Mouse (Mus musculus): ENCODE results near the gene Tmem39b. TPM values are rescaled to one million over a fixed set of nuclear protein-coding genes. Genes with fewer than 3 reads are reported as not detected.

Gene Tmem39b
- polyA plus RNA-seq, 1 experiment from 2014 or later = 4.6 TPM

DNA sequence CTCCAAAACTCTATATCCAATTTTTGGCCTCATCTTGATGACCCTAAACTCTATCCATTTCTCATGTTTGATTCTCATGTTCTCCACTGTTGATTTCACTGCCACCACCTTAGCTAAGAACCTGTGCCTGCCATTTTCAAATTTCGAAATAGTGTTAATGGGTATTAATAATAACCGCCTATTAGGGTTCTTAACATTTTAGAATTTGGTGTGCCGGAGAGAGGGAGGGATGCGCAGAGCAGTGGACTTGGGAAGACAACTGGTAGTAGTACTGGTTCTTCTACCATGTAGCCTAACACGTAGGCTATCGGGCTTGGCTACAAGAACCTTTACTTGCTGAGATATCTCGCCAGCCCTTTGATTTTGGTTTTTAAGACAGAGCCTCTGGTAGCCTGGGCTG, 553 bp upstream of the Tmem39b start:
- ATAC-seq = no peak
- Histone ChIP-seq H3K9ac (ENCODE audit: low read depth, low read length) (peak overlapping the region; percentile 64), H3K27me3 (replicated peaks; ENCODE audit: control insufficient read depth, insufficient read depth, low read length) (no peaks in the 10 kb centered on the region), H3K27ac (ENCODE audit: low read depth, low read length) (peak overlapping the region; percentile 68; the same call in 1 of the 2 replicates), H3K4me2 (replicated peaks; ENCODE audit: low read depth) (peak overlapping the region; percentile 87), H3K4me1 (replicated peaks; ENCODE audit: control insufficient read depth, insufficient read depth, low read length) (peaks cover 3% of the 10 kb centered on the region; the same call in 1 of the 2 replicates), H3K4me3 (ENCODE audit: low read depth, low read length) (peak overlapping the region; percentile 65), H3K9me3 (ENCODE audit: control insufficient read depth) (no peaks in the 10 kb centered on the region), H3K36me3 (ENCODE audit: control insufficient read depth, insufficient read depth) (peaks cover 10% of the 10 kb centered on the region; the same call in 1 of the 2 replicates)
- no peak for TF ChIP-seq CTCF (IDR thresholded peaks at IDR 0.05; ENCODE audit: low read depth)
- 81% methylated on average over 7 of the region's 7 CpGs for WGBS

DNA sequence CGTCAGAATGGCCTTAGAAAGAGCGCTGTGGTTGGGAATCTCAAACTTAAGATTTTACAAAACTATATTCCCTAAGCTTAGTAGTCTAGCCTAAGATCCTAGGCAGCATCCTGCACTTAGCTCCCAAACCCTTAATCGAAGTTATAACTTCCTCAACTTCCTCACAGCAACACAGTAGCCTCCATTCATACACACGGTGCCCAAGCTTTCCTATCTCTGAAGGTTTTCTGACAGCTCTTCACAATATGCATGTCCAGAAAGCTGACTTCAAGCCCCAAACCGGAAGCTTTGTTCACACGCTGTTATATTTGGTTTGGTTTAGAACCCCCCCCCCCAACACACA, 852 bp downstream of the Tmem39b start:
- peak overlapping the region; percentile 64 for H3K9ac ChIP-seq (ENCODE audit: low read depth, low read length)
- 18% methylated on average over 6 of the region's 6 CpGs for WGBS
- H3K27ac ChIP-seq (ENCODE audit: low read depth, low read length) = peak overlapping the region; percentile 68; the same call in 1 of the 2 replicates
- peak overlapping the region; percentile 65 for H3K4me3 ChIP-seq (ENCODE audit: low read depth, low read length)
- H3K27me3 ChIP-seq (replicated peaks; ENCODE audit: control insufficient read depth, insufficient read depth, low read length) = no peaks in the 10 kb centered on the region
- no peak for ATAC-seq
- peaks cover 23% of the 10 kb centered on the region for H3K36me3 ChIP-seq (ENCODE audit: control insufficient read depth, insufficient read depth)
- H3K9me3 ChIP-seq (ENCODE audit: control insufficient read depth) = no peaks in the 10 kb centered on the region
- H3K4me2 ChIP-seq (replicated peaks; ENCODE audit: low read depth) = peak overlapping the region; percentile 87
- TF ChIP-seq CTCF (IDR thresholded peaks at IDR 0.05; ENCODE audit: low read depth) = no peak
- peaks cover 3% of the 10 kb centered on the region; the same call in 1 of the 2 replicates for H3K4me1 ChIP-seq (replicated peaks; ENCODE audit: control insufficient read depth, insufficient read depth, low read length)

GRCm38 (mm10) chr4:129684531-129684930, 12.1 kb downstream of the Tmem39b start:
- Histone ChIP-seq H3K36me3 (ENCODE audit: control insufficient read depth, insufficient read depth) (peaks cover 68% of the 10 kb centered on the region), H3K4me1 (replicated peaks; ENCODE audit: control insufficient read depth, insufficient read depth, low read length) (no peaks in the 10 kb centered on the region), H3K9ac (ENCODE audit: low read depth, low read length) (no peak overlapping the region), H3K9me3 (ENCODE audit: control insufficient read depth) (no peaks in the 10 kb centered on the region), H3K4me3 (ENCODE audit: low read depth, low read length) (no peak overlapping the region), H3K4me2 (replicated peaks; ENCODE audit: low read depth) (no peak overlapping the region), H3K27ac (ENCODE audit: low read depth, low read length) (no peak overlapping the region), H3K27me3 (replicated peaks; ENCODE audit: control insufficient read depth, insufficient read depth, low read length) (no peaks in the 10 kb centered on the region)
- no peak for ATAC-seq
- WGBS = 96% methylated on average over 6 of the region's 6 CpGs
- no peak for TF ChIP-seq CTCF (IDR thresholded peaks at IDR 0.05; ENCODE audit: low read depth)

- Histone ChIP-seq H3K9me3 (ENCODE audit: control insufficient read depth) (no peaks in the 10 kb centered on the region), H3K9ac (ENCODE audit: low read depth, low read length) (no peak overlapping the region), H3K4me1 (replicated peaks; ENCODE audit: control insufficient read depth, insufficient read depth, low read length) (no peaks in the 10 kb centered on the region), H3K36me3 (ENCODE audit: control insufficient read depth, insufficient read depth) (peaks cover 66% of the 10 kb centered on the region), H3K27ac (ENCODE audit: low read depth, low read length) (no peak overlapping the region), H3K4me2 (replicated peaks; ENCODE audit: low read depth) (no peak overlapping the region), H3K27me3 (replicated peaks; ENCODE audit: control insufficient read depth, insufficient read depth, low read length) (no peaks in the 10 kb centered on the region), H3K4me3 (ENCODE audit: low read depth, low read length) (no peak overlapping the region)
- ATAC-seq = no peak
- no peak for TF ChIP-seq CTCF (IDR thresholded peaks at IDR 0.05; ENCODE audit: low read depth)
- WGBS = 85% methylated on average over 11 of the region's 11 CpGs
Observed at GRCm38 (mm10) chr4:129683901-129684493, 12.6 kb downstream of the Tmem39b start.

DNA sequence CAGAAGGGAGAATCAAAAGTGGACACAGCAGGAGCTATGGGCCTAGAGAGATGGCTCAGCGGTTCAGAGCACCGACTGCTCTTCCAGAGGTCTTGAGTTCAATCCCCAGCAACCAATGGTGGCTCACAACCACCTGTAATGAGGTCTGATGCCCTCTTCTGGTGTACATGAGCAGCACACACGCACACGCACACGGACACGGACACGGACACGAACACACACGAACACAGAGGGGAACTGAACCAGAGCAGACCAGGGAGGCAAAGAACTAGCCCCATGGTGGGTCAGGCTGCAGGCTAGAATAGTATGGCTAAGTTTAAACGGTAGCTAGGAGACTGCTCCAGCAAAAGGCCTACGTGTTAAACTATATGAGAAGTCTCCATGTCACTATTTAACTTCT, 14.8 kb downstream of the Tmem39b start:
- Histone ChIP-seq H3K36me3 (ENCODE audit: control insufficient read depth, insufficient read depth) (peaks cover 64% of the 10 kb centered on the region), H3K27ac (ENCODE audit: low read depth, low read length) (no peak overlapping the region)

DNA sequence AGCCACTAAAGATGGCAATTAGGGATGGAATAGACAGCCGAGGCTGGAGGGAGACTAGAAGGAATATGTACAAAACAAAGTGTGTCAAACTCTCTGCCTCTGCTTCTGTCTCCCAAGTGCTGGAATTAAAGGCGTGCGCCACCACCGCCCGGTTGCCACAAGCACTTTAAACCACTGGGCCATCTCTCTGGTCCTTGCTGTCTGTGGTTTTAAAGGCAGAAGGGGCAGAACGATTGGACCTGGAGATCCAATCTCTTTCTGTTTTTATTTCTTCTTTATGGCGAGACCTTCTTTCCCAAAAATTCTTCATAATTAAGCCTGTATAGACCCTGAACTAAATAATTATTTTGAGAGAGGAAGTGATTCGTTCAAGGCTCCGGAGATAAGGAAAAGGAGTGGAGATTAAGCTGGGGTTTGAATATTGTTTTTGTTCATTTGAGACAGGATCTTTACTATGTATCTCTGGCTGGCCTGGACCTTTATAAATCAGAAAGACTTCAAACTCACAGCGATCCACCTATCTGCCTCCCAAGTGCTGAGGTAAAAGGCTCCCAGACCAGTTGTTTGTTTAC, 23.7 kb downstream of the Tmem39b start:
- Histone ChIP-seq H3K9ac (ENCODE audit: low read depth, low read length) (peak overlapping the region; percentile 88), H3K36me3 (ENCODE audit: control insufficient read depth, insufficient read depth) (peaks cover 15% of the 10 kb centered on the region; the same call in 1 of the 2 replicates), H3K27ac (ENCODE audit: low read depth, low read length) (peak overlapping the region; percentile 87; the same call in 1 of the 2 replicates), H3K4me3 (ENCODE audit: low read depth, low read length) (peak overlapping the region; percentile 89), H3K4me2 (replicated peaks; ENCODE audit: low read depth) (peak overlapping the region; percentile 81), H3K27me3 (replicated peaks; ENCODE audit: control insufficient read depth, insufficient read depth, low read length) (no peaks in the 10 kb centered on the region), H3K4me1 (replicated peaks; ENCODE audit: control insufficient read depth, insufficient read depth, low read length) (0 out of 2 replicates have a peak, but pooled peaks cover 5% of the 10 kb centered on the region), H3K9me3 (ENCODE audit: control insufficient read depth) (no peaks in the 10 kb centered on the region)
- ATAC-seq = no peak
- TF ChIP-seq CTCF (IDR thresholded peaks at IDR 0.05; ENCODE audit: low read depth) = no peak
- WGBS = 1% methylated on average over 10 of the region's 10 CpGs

More for the DNA sequence above, 14.8 kb downstream of the Tmem39b start:
- TF ChIP-seq CTCF (IDR thresholded peaks at IDR 0.05; ENCODE audit: low read depth) = no peak
- H3K9ac ChIP-seq (ENCODE audit: low read depth, low read length) = no peak overlapping the region
- no peaks in the 10 kb centered on the region for H3K9me3 ChIP-seq (ENCODE audit: control insufficient read depth)
- no peaks in the 10 kb centered on the region for H3K4me1 ChIP-seq (replicated peaks; ENCODE audit: control insufficient read depth, insufficient read depth, low read length)
- H3K4me2 ChIP-seq (replicated peaks; ENCODE audit: low read depth) = no peak overlapping the region
- 94% methylated on average over 11 of the region's 11 CpGs for WGBS
- no peaks in the 10 kb centered on the region for H3K27me3 ChIP-seq (replicated peaks; ENCODE audit: control insufficient read depth, insufficient read depth, low read length)
- ATAC-seq = no peak
- H3K4me3 ChIP-seq (ENCODE audit: low read depth, low read length) = no peak overlapping the region
